Mouse (Mus musculus) cerebellum, adult 9-11 months (tissue): ENCODE measurements around the gene Uap1.

Experiments
- DNase-seq: peaks from one replicate; pipeline ENCODE4 v3.0.0; 2022

Gene Uap1

DNA sequence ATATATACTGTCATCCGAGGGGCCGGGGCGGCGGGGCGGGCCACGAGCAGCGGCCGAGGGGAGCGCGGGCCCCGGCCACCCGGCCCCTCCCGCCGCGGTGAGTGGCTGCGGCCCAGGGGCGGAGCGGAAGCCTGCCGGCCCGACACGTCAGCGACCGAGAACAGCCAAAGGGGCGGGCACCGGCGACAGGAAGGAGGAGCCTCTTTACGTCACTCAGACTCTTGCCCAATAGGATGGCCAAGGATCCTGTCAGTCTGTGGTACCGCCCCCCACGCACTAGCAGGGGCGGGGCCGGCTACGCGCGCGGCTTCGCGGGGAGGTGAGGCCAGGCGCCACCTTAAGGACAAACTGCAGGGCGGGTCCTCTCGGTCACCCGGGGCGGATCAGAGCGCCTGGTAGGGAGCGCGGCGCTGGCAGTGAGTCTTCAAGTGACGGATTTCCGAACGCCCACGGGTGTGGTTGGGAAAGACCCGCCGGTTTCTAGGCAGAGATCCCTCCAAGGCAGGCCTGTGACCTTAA is at the start of gene Uap1:
TSS of gene Uap1 (minus strand) at position 144 of the 519 bp plus-strand sequence.
- DNase-seq, result peak; percentile 99

DNA sequence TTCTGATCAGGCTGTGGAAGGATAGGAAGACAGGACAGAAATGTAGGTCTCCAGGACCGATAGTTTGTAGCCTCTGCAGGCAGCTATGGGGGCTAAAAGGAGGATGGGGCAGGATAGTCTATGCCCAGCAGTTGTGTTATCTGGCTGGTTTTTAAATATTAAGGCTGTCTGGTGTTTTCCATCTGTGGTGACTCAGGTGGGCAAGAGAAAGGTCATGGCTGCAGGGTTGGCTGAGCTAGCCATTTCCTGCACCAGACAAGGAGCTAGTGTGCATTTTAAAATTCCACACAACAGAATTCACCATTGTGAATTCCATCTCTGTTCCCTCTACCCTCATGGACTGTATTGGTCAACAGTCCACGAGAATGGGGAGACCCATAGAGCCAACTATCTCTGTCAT is 48.5 kb upstream of the Uap1 start:
- no peak for DNase-seq

DNA sequence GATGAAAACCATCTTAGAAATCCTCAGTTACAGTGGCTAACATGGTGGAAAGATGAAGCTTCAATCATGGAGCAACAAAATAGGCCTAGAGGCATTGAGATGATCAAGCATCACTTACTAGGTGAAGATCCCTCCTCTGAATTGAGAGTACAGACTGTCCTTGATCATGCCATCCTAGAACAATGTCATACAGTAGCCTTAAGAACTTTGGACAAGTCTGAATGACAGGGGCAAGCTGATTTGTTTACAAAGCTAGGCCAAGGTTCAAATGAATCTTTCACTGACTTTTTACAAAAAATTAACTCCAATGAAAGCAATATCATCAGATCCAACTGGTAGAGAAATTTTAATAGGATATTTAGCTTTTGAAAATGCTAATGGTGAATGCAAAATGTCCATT is 45.6 kb upstream of the Uap1 start:
- DNase-seq, result no peak

DNA sequence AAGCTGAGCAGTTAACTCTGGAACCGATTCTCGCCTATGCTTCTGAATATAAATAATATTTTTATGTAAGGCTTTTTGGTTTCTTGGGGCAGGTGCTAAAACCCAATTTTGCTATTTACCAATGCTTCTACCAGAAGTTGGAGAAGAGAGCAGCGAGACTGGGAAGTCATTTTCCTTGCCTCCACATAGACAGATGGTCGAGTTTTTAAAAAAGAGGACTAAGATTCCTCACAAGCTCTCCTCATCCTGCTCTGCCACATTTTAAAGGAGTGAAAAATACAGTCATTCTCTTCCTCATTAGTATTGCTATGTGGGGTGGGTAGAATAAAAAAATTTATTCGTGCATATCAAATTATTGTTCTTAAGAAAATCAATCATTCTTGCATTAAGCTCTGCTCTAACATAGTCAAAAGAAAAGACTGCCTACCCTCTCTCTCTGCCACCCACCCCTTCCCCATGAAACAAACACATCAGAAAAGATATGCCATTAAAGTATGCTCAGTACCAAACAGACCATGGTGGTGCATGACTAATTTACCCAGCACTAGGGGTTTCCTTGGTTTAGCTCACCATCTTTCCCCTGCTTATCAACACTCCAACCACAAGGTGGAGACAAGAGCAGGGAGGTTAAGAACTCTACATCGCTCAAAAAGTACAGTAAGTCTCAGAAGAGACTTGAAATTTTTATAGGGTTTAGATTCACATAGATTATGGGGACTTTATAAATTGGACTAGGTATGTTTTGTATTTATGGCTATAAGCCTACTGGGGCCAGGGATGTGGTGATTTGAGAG is 43.5 kb upstream of the Uap1 start:
- no peak for DNase-seq

DNA sequence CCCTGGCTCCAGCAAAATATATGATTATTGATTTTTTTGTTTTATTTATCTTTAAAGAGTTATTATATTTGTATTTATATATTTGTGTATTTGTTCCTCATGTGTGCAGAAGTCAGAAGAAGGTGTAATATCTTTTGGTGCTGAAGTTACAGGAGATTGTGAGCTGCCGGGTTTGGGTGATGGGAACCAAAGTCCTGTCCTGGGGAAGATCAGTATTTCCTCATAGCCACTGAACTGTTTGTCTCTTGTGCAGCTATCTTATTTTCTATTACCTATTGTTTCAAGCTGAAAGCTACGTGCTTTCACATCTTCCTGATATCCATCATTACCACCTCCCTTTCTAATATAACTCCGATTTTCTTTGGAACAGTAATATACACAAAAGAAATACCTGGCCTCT is 40.8 kb upstream of the Uap1 start:
- DNase-seq, result no peak

DNA sequence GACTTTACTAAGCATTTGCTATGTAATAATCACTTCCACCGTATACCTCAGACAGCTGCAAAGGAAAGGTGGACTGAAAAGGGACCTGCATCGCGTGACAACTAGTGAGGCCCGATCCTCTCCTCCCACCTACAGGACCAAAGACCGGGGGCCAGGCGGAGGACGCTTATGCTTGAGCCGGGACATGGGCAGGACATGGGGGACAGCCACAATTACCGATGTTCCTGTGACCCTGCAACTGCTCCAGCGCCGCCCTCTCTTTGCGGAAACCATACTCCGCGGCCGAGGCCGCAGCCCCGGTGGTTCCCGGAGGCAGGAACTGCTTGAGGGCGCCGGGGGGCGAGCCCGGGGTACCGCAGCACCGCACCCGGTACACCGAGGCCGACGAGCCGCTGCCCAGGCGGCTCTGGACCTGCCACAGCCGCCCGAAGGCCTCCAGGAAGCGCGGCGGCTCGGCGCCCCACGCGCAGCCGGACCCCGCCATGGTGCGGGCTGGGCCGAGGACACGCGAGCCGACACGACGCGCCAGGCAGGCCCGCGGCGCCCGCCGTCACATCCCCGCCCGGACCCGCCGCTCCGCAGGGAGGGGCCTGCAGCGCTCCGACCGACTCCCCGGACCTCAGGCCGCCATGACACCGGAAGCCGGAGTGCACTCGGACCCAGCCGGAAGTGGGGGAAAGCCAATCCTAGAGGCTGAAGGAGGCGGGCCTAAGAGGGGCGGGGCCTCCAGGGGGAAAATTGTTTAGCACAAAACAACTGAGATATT is 40.2 kb upstream of the Uap1 start, which contains the start of gene Uhmk1:
TSS of gene Uhmk1 (minus strand) at position 641 of the 766 bp plus-strand sequence.
- DNase-seq, result peak; percentile 93

DNA sequence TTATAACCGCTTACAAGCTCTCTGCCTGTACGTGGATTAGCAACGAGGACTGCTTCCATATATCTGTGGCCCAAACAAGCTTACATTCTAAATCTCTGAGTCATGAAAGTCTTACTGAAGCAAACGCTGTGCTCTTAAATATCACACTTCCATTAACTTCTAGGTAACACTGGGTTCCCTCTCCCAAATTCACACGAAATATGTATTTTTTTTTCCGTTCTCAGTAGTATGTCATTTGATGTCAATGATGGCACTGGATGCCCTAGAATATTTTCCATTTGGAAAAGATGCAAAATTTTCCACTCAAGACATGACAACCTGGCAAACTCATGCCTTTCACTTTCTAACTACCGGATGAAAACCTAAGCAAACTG is 39.6 kb upstream of the Uap1 start:
- no peak for DNase-seq

DNA sequence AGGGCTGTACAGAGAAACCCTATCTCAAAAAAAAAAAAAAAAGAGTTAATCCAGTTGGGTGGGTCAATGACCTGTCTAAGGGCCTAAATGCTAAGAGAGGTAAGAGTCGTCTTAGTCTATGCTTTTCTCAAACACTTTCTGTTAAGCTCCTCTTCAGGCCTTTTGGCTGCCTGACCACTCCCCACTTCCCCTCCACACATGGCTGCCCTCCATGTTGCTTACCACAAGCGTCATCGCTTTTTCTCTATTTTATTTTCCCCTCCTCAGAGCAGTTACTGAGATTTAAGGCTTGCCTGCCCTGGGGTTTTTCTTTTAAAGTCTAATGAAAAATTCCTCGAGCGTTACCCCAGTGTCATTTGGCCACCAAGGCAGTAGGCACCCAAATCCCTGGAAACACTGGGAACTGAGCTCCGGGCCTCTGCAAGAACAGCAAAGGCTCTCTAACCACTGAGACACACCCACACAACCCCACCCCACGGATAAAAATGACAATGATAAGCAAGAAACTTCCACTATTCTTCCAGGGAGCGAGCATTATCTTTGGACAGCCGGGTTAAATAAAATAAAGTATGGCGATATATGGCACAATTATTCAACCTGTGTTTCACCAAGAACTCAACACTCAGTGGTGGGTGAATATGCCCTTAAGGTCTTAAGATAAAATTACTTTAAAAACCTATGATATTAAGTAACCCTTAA is 38.6 kb upstream of the Uap1 start:
- DNase-seq, result no peak

DNA sequence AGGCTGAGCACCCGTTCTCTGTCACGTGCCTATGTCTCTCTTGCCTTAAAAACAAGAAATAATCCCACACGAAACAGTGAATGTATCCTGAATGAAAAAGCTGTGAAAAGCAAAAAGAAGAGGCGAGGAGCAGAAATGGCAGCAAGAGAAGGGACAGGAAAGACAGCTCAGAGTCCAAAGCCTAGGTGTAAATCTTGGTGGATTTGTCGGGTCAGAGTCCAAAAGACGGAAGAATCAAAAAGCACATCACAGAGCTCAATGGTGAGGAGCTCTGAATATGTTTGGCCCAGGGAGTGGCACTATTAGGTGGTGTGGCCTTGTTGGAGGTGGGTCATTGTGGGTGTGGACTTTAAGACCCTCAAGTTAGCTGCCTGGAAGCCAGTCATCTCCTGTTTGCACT is 31.6 kb upstream of the Uap1 start:
- DNase-seq, result no peak

DNA sequence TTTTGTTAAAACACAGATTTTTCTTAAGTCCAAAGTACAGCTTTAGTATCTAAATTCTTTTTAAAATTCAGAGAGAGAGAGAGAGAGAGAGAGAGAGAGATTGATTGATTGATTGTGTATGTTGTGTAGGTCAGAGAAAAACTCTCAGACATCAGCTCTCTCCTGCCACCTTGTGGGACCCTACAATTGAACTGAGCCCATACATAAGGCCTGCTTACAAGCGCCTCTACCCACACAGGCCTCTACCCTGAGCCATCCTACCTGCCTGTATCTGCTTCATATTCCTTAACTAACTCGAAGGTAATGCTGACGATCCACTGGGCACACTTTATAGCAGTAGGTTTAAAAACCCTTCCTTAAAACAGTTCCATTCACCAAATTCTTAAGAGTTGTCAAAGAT is 25.6 kb upstream of the Uap1 start:
- no peak for DNase-seq

DNA sequence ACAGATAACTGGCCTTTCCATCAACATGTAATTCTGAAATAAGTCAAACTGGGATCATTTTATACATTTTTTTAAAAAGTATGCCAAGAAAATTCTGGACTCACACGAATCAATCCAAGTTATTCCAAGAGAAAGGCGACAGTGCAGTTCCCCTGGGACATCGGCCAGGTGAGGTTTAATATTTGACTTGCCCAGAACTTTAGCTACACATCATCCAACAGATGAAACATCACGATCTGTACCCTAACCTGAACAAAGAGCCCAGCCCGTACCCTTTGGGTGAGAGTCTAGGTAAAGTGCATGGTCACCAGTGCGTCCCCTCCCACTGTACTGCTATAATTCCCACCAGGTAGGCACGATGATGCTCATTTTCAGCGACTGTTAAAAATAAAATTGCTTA is 21.5 kb upstream of the Uap1 start:
- DNase-seq, result no peak

DNA sequence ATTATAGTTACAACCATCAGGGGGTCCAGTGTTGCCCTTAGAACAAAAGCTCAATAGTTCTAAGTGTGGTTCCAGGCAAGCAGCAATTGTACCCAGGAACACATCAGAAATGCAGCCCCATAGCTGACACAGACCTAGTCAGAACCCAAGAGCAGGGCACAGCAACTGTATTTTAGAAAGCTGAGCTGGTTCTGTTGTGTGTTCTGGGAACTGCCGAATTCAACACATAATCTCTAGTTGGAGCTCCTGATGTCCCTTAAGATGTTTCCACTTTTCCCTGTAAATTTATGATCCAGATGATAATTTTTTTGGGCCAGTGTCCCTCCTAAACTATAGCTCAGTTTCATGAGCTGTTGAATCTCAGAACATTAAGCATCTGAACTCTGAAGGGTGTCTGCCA is 17.2 kb upstream of the Uap1 start:
- no peak for DNase-seq

DNA sequence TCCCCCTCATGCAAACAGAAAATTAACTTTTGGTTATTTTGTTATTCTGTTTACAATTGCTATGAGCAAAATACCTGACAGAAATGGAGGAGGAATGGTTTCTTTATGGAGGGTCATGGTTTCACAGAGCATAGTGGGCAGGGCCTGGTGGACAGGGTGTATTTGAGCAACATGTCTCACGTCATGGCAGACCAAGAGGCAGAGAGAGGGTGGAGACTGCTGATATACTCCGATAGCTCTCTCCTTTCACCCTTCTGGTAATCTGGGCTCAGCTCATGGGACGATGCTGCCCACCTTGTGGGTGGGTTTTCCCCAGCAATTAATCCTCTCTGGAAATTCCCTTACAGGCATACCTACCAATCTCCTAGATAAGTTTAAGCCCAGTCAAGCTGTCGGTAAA is 15.5 kb upstream of the Uap1 start:
- DNase-seq, result no peak

DNA sequence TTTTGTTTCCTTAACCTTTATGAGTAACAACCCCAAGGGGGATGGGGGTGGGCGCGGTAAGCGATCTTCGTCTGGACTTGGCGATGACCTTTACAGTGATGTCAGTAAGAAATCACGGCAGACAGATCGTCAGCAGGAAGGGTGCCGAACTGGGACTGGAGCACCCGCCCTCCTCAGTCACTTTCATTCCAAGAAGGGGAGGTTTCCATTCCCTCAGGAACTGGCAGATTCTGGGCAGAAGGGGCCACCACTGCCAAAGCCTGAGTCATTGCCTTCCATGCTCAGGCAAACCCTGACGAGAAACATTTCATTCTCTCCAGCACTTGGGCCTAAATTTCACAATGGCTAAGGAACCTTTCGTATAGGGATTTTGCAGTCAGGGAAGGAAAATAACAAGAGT is 13.8 kb upstream of the Uap1 start:
- DNase-seq, result no peak

DNA sequence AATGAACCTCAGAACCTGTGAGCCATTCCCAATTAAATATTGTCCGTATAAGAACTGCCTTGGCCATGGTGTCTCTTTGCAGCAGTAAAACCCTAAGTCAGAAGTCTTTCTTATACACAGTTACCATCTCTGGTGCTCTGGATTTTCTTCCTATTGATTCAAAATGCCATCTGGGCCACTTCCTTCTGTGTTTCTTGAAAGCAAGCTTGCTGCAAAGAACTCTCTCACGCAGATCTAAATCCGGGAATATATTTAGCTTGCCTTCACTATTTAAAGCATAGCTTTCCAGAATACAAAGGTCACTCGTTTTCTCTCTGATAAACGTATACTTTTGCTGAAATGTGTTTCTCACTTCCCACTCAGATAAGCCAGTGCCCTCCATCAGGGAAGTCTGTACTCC is 11.8 kb upstream of the Uap1 start:
- DNase-seq, result no peak

DNA sequence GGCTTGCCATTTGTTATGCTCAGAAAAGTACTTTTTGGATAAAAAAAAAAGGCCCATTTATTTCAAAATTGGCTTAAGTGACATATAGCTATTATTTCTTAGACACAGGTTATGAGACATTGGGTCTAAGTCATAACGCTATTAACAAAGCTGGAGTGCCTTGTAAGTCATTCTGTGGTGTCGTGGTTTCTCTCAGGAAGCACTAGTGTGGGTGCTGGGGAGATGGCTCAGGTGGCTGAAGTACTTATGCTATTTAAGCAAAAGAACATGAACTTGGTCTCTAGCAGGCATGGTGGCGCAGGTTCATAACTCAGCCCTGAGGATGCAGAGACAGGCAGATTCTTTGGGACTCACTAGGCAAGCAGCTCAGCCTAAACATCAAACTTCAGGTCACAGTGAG is 10.4 kb upstream of the Uap1 start:
- DNase-seq, result no peak

DNA sequence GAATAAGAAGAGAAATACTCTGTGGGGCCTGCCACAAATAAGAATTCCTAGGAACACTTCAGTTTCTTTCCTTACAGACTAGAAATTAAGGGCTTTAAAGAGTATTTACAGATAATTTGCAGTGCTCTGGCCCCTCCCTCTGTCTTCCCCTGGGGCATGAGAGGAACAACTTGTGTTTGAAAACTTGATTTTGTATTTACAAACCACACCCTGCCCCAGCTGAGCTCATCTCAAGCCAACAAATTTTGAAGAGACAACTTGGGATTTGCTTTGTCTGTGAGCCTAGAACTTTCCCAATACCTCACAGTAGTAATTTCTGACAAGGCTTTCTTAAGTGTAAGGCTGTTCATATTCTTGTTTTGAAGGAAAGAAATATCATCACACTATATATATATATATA is 7.9 kb upstream of the Uap1 start:
- no peak for DNase-seq

DNA sequence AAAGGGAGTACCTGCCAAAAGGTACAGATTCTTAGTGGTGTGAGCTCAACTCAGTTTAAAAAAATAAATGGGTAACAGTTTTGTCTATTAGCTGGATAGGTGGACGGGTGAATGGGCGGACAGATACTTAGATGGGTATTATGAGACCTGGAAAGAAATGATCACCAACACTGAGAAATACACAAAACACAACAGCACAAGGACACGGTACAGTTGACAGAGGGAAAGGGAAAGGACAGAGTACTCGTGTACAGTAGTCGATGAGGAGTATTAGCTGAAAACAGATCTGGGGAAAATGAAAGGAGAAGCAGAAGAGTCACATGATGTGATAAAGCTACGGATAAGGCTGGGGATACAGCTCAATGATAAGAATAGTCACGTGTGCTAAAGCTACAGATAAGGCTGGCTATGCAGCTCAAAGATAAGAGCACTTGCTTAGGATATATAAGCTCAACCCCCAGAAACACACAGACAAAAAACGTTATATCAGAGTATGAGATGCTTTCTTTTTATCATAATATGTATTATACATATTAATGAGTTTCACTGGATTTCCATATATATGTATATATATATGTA is 2.0 kb upstream of the Uap1 start:
- no peak for DNase-seq

DNA sequence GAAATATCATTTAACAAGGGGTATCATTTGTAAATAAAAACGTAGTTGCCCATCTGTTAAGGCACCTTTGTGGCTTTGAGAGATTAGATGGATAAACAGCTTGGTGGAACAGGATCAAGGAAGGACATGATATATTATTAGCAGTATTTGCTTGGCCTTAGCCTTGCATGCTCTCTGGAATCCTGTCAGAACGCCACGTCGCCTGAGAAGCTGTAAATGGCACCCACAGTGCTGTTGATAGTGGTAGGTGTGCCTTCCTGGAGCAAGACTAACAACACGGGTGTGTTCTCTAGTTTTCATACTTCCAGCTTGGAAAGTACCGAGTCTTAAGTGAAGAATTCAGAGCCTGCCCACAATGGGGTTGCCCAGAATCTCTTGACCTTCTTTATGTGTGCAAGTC is 1.1 kb upstream of the Uap1 start:
- DNase-seq, result peak; percentile 46

DNA sequence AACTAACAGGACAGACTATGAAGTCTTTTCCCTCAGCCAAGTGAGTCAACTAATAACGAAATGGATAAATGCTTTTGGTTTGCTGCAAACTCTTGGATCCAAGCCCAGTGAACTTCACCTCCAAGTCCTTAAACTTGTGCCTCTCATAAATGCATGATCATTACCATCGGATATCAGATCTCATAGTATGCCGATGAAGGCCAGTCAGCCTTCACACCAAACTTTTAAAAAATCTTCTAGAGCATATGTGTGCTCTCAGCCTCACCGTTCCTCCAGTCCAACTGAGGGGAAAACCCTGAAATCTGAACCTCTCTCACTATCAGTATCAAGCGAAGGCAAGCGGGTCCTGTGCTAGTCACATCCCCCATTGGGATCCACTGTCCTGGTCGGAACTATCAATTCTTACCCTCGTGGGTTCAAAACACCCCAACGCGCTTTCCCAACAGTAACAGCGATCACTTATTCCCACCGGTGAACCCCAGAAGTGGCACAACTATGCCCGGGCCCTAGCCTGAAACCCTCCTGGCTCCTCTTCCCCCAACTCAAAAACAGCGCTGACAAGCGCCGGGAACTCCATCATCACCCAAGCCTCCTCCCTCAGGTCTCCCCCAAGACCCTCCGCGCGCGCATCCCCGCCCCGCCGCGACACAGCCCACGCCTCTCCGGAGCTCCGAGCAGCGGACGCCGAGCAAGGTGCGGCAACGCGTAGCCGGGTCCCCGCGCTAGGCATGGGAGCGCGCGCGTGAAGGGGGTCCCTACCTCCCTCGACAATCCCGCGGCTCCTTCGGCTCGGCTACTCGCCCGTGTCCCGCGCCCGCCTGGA is 555 bp downstream of the Uap1 start:
- no peak for DNase-seq

DNA sequence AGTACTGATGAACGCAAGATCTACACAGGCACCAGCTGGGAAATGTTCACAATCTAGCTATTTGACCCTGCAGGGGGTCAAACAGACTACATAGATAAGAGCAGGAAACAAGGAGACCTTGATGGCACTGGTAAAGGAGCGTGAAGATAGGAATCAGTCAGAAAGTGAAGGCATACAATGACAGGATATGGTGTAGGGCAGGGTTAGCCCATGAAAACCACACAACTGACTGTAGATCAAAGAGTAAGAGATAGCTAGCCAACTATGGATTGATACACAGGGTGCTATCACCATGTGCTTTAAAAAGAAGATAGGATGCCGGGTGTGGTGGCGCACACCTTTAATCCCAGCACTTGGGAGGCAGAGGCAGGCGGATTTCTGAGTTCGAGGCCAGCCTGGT is 7.0 kb downstream of the Uap1 start:
- no peak for DNase-seq

DNA sequence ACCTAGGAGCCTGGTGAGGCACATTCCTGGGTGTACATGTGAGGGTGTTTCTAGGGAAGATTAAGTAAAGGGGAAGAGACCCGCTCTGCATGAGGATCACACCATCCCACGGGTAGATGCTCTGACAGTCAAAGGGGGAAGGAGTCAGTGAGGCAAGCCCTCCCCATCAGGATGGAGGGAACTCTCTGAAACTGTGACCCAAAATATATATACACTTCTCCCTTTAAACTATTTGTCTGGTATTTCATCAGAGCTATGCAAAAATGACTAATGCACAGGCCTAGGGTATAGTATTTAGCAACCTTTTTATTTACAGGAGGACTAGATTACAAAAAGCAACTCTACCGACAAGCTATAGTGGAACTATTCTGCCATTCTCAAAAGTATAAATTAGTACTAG is 9.8 kb downstream of the Uap1 start:
- no peak for DNase-seq
